Mouse (Mus musculus) cerebellum, postnatal 25 days (tissue): ENCODE results near the gene Lrmp.

Experiments used
- DNase-seq, 2 experiments: peaks; one replicate each; pipeline ENCODE4 v3.0.0; 2021; ENCODE audit warnings: mixed read lengths in 2 of 2

The Lrmp gene

DNA sequence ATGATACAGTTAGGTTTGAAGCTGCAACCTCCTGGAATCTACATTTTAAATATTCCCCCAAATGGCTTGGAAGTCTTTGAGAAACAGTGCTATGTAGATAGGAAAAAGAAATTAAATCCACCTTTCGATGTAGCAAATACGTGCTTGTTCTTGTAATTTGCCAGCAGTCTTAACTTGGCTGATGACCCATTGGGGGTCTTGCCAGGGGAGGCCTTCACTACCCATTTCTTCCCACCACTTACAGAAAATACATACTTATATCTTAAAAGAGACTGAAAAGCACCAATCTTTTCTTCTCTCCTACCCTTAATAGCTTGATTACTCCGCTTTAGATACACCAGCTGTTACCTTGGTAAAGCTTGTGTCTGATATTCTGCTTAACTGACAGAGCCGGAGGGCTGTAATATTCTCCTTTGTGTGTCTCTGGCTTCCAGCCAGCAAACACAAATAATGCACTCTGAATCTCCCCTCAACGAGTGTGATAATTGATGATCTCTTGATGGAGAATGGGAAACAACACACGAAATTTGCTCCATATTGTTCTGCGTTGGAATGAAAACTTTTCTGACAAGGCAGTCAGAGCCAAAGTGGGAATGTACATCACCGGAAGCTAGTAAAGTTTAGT lies 94.7 kb downstream of the Lrmp start:
- peak in 1 of 2 experiments; percentile 26 for DNase-seq

DNA sequence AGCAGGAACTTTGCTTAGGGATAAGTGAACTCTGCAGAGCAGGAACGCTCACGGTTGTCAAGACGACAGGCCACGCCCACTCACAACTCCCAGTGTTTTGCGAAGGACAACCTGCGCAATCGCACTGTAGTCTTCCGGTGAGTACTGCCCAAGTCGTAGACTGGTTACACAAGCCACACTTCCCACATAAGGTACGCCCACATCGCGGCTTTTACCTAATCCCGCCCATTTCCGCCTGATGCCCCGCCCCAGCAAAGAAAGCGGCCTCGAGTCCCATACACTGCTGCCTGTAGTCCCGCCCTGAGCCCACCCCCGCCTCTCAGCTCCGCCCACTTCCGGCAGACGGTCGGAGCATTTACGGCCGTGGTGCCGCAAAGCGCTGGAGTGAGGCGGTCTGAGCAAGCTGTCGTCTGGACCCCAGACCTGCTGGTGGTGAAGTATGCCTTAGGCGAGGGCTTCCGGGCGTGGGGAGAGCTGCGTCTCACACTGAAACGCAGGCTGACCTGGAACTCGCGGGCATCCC lies 95.4 kb downstream of the Lrmp start, which contains the start of the genes Casc1 and Etfrf1:
TSS of gene Casc1 (minus strand) at position 190 of the 523 bp plus-strand sequence.
TSS of gene Etfrf1 (plus strand) at position 319 of the 523 bp plus-strand sequence.
- DNase-seq = peak; percentile 96 to 97

DNA sequence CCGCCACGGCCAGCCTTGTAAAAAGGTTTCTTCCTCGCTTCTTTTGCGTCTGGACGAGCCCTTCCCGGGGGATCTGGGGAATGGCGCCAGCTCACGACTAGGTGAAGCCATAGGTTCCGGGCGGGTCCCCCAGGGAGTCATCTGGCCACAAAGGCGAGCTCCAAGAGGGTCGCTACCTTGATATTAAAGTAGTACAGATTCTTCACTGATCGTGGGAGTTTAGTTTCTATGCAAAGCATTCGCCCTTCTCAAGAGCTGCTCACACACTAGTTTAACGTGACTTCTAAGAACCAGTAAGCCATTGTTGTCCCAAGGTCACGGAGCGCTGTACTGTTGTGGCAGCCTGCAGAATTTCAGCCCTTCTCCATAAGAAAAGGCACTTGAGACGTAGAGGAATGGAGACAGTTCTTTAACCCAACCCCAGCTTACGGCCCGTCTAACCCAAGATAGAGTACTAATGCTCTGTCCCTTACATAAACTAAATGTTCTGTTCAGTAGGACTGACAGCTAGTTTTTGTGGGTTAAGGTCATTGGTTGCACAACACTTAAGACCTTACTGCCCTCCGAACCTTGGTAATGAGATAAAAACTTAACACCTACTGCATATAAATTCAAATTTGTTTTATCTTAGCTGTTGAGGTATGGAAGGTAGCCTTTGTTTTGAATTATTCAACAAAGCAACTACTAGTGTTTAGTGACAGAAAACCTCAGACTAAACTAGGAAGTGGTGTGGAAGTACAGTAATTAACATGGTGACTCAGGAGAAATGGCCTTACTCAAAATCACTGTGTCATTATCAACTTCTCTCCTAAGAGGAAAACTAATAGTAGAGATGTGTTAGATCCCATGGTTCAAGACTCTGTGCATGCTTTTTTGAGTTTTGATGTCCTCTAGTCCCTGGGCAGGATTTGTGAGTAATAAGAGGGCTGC lies 96.2 kb downstream of the Lrmp start:
- no peak for DNase-seq

DNA sequence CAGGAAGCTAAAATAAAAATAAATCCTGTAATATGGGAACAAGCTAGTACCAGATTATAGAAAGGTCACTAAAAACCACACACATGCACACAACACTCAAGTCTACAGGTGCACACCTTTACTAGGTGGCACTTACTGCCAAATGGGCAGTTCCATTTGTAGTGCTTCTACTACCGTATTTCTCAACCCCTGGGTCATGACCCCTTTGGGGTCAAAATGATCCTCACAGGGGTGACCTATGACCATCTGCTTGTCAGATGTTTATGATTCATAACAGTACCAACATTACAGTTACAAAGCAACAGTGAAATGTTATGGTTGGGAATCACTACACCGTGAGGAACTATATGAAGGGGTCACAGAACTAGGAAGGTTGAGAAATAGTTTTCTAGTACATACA lies 98.5 kb downstream of the Lrmp start:
- DNase-seq = no peak

DNA sequence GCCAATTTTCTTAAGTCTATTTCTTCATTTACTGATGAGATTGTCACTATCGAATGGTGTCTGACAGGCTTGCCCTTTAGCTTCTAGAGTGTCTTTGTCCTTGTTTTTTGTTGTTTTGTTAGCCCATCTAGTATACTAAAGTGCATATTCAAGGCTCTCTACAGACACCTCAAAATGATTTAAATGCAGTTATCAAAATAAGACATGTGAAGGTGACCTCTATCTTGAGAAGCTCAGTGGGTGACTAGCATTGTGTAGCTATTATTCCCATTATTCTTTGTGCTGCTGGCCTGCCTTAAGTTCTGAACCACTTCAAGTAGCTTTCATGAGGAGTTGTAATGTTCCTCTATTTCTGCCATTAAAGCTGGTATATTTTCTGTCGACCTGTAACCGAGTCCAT lies 100.4 kb downstream of the Lrmp start:
- DNase-seq = no peak

DNA sequence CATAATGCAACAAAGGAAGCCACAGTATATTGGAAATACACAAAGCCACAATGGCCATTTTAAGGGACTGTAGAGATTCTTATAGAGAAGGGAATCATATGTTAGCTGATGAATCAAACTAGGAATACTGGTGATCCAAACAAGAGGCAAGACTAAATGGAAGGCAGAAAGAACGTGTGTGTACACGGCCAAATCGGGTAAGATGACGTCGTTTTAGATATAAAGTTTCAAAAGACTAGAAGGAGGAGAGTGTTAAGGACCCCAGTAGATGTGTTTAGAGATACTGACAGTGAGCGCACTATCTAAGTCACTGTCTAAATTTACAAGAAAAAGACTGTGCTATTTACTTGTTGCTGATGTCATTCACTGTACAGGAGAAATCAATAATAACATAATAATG lies 108.8 kb downstream of the Lrmp start:
- no peak for DNase-seq
